Mouse (Mus musculus) CD4-positive, CD25-positive, alpha-beta regulatory T cell, adult 4 months (primary cell): Measurements from ENCODE around the gene Sema4b. TPM values are rescaled to one million over a fixed set of nuclear protein-coding genes. Genes with fewer than 3 reads are reported as not detected.

Experiments used
- ATAC-seq: one replicate; pipeline ENCODE4 v1.8.0; 2017
- polyA plus RNA-seq, 2 experiments: library from polyadenylated mRNA; unstranded; fragments of 100-300 nt; shearing (Covaris generic); gene quantifications; one replicate each; pipeline ENCODE4 v1.2.1; 2017

The Sema4b gene
- polyA plus RNA-seq, 2 experiments from 2014 or later: 19.2 to 26.0 TPM

DNA sequence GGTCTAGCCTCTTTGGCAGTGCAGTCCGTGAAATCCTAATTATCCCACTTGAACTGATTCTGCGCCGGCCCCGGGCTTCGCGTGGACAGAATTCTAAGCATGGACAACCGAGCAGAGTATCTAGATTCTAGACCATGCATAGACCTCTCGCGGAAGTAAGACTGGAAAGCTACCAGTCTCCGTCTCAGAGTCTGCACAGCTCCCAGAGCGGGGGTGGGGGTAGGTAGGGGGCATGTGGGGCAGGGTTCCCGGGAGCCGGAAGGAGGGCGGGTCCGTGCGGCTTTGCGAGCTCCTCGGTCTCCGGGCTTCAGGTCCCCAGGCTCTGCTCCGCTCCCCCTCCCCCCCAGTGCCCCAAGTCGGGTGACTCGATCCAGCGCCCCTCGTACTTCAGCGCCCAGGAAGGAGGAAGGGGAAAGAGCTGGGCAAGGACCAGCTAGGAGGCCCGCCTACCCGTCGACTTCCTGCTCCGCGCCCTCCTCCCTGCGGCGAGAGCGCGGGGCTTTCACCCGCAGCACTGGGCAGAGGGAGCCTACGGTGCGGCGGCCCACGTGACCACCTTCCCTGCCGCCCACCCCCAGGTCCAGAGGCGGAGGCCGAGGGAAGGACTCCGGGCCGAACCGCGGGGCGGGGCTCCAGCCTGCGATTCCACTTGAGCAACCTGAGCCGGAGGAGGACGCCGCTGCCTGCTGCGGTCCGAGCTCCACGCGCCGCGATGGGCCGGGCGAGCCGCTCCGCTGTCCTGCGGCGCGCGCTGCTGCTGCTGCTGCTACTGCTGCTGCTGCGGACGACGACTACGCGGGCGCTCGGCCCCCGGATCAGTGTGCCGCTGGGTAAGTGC lies 11.5 kb downstream of the Sema4b start:
- ATAC-seq: peak; percentile 86

DNA sequence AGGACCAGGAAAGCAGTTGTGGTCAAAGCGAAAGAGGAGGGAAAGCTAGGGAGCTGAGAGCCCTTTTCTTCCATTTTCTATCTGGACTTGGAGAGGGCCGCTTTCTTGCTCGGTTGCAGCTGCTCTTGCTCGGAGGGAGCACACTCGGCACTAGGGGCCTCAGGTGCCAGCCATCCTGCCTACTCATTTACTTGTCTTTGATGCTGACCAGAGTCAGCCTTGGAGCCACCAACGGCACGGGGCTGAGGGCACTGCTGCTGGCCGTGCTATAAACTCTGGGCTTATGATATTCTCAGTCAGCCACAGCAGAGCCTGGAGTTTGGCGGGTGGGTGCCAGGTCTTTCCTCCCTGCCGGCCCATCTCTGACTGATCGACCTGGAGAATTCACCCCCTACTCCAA lies 12.2 kb downstream of the Sema4b start:
- ATAC-seq: no peak

DNA sequence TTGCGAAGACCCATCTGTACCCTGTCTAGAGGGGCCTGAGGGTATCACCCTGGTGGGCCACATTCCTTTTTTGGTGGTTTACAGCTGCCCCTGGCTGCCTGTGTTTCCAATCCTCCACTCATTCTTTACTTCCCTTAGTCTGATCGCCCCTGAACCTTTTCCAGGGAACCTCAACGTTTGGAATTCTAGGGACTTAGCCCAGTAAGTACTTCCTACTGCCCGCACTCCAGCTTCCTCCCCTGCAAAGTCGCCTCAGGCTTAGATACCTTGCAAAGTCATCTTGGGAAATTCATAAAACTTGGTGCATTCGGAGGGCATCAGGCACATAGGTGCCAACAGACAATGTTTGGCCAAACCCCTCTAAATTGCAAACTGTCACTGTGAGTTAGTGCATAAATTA lies 12.6 kb downstream of the Sema4b start:
- ATAC-seq: no peak

DNA sequence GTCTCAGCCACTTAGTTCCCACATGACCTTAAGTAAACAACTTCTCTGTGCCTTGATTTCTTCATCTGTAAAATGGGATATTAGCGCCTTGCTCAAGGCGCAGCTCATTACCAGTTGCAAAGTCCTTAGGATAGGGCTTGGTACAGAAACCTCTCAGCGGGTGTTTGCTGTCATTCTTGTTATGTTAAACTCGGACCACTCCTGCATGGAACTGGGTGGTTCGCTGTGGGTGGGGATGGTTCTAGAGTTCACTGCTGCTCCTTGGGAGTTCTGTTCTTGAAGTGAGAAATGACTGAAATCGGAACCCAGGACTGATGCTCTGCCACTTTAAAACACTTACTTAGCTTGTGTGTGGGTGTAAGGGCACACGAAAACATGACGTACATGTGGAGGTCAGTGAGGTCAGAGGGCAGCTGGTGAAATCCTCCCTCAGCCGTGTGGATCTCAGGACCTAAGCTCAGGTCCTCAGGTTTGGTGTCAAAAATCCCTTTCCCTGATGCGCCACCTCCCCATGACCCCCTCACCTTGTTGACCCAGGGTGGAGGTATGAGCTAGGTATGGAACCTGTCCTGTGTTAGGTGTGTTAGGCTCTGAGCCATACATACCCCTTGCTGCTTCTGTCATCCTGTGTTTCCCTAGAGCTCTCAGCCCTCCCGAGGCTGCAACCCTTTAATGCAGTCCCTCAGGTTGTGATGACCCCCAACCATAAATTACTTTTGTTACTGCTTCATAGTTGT lies 13.4 kb downstream of the Sema4b start:
- no peak for ATAC-seq

DNA sequence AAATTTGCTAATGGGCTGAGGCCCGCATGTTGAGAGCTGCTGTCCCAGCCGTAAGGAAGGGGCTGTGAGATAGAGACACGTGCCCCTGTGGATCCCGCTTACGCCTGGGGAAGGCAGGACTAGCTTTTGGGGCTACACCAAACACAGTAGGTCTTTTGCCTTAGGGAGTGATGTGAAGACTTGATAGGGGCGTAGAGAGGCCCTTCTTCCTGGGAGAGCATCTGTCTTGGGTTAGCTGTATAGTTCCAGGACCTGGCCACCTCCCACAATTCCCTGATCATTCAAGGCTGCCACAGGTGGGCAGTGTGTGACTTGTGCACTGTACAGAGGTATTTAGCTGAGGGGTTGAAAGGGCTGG lies 13.9 kb downstream of the Sema4b start:
- ATAC-seq: no peak

DNA sequence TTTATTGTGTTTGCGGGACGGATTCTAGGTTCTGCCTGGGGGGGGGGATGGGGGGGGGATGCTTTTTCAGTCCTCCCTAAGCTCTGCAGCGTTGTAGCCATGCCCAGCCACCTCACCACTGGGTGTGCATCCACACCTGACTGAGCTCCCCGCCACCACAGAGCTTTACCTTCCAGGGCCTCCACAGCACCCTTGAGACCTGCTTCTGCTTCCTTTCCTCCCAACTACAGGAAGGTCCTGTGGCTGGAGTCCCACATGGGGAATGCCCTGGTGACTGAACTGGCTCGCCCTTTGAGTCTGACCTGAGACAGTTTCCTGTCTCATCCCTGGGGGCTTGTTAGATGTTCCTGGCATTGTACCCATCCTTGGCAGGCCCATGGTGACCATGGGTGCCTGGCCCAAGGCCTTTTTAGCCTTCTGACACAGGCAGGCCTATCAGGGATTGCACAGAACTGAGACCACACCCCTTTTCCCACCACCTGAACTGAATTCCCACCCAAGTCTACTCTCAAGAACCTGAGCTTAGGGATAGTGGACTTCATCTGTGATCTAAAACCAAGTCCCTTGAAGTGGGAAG lies 14.4 kb downstream of the Sema4b start:
- ATAC-seq: no peak

DNA sequence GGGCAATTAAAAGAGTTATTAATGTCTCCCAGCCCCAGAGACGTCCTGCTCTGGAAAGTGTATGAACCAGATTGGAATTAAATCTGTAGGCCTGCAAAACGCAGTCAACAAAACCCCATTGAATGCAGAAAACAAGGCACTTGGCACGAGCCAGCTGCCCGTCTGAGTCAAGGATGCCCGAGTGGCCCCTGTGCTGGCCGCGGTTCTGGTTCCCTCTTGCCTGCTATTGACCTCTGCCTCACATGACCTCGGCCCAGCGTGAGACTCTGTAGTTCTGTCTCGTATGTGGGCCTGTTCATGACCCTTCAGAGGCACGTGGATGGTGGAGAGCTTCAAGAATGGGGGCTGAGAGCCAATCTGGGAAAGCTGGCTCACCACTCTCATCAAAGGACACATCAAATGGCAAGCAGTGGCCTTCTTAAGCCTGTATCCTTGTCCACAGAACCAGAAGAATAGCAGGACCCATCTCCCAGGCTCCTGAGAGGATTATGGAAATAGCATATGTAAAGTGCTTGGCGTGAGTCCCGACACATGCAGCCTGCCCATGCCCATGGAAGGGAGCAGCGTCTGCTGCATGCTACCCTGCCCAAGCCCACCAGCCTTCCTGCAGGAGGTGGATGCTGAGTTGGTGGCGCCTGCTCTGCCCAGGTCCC lies 15.4 kb downstream of the Sema4b start:
- no peak for ATAC-seq

DNA sequence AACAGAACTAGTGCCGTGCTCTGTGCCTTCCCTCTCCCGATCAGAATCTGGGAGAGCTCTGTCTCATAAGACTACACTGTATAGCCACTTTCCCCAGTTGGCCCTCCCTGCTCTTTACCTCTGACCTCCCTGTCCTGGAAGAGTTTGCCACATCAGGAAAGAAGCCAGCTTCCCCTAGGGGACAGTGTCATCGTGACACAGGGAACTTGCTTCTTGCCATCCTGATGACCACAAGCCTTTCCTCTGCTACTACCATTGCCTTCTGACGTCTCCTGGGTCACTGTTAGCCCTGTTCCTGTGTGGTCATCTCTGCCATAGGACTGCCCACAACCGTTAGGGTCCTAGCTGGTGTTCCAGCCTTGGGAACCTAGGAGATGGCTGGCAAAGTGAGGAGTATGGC lies 16.3 kb downstream of the Sema4b start:
- no peak for ATAC-seq

DNA sequence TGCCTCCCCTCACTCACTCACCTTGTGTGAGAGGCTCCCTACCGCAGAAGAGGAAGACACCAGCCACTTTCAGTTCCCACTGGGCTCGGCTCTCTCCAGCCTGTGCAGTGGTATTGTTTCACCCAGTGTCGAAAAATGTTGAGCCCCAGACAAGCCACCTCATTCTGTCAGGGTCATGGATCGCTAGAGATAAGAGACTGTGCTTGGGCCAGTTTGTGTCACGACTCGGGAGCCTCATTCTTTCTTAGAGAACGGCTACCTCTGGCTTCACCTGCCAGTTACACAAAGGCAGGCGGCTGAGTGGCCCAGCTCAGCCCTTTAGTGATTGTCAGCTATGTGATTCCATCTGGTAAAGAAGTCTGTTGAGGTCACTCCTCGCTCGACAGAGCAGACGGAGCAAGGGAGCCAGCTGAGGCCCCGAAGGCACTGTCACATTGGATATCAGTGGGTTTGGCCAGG lies 17.0 kb downstream of the Sema4b start:
- ATAC-seq: no peak

DNA sequence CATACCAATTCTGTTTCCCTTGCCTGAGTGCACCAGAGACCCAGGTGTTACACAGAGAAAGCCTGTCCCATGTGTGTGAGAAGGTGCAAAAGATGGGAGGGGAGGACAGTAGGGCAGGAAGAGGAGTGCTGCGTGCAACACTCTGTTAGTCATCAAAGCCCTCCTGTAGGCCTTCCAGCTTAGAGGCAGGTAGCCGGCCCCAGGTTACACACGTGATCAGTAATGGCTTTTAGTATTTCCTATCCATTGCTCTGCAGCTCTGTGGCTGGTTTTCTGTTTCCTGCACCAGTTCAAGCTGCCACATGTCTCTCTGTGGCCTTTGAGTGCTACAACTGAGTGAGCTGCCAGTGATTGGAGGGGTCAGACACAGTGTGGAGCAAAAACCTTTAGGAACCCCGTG lies 17.7 kb downstream of the Sema4b start:
- ATAC-seq: peak; percentile 83

DNA sequence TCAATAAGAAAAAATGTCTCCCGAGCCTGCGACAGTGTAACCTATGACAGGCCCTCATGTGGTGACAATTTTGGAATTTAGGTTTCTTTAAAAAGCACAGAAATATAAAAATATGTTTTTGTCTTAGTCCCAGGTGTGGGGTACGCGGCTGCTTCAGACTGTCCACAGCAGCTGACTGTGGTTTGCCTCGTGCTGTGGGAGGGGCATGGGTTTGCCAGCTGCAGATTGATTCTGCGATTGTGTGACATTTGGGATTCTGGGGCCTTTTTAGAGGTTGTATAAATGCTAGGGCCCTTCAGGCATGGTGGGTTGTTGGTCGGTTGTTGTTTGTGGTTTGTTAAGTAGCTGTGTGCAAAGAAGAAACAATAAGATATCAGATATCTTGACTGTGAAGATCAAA lies 18.3 kb downstream of the Sema4b start:
- no peak for ATAC-seq

DNA sequence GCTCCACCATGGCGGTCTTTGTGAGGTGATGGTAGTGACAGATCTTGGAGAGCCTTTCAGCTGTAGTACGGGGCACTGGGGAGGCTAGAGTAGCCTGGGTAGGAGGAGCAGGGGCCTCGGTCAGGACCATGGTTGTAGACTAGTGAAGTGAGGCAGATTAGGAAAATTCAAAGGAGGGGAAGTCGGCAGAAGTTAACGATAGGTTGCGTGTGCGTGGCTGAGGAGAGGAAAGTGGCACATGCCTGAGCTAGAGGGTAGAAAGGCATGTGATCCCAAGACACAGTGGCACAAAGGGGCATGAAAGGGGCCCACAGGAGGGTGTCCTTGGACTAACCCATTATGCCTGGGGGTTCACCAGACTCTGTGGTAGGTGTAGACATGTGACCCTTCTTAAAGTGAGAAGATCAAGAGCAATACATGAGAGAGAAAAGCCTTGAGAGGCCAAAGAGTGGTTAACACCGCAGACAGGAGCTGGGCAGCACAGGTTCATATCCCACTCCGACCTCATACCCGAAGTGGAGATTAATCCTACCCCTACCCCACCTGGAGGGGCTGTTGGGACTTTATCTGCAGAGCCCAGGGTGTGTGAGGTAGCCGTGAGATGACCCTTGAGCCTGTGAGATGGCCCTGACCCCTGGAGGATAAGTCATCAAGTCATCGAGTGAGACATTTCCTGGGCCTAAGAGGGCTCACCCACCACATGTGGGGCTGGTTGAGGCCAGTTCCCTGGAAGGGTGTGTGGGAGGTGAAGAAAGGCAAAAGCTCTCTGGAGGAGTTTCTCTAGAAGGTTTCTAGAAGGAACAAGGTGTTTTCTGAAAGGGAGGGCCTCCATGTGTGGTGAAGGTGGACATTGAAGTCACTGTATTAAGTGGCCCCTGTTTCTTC lies 19.3 kb downstream of the Sema4b start:
- no peak for ATAC-seq

DNA sequence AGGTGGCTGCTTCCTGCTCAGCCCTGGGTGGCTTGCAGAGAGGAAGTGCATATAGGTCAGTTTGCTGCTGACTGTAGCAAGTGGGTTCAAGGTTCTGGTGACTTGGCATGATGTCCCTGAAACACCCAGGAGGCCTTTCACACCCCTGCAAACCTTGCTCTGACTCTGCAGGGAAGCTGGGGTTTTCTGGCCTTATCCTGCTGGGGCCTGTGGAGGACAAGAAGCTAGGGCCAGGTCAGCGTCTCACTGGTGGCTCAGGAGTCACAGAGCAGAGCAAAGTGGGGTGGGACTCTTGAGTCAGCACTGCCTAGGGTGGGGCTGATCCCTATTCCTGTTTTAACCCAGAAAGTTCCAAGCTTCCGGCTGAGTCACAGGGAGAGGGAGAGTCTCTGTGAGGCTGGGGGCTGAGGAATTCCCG lies 20.7 kb downstream of the Sema4b start:
- no peak for ATAC-seq

DNA sequence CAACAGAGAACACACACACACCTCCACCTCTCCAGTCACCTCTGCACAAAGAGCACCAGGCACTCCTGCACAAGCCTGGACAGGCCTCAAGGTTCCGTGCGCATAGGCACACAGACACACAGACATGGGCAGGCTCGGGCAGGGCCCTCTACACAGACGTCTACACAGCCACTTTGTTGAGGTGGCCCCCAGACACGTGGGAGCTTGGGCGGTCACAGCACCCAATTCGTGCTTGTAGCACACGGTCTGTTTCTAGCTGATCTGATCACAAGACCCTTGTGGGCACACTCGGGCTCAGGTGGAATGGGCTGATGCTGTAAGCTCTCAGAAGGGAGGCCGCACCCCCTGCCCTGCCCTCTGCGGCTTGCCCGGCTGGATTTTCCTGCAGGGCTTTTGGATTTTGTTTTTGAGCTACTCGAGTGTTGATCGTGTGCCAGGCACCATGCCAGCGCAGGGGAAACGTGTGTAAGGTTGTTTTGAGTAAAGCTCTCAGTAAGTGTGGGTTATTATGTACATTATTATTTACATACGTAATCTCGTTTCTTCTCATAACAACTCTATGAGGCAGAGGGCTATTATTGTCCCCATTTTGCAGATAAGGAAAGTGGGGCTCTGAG lies 21.5 kb downstream of the Sema4b start:
- ATAC-seq: no peak

DNA sequence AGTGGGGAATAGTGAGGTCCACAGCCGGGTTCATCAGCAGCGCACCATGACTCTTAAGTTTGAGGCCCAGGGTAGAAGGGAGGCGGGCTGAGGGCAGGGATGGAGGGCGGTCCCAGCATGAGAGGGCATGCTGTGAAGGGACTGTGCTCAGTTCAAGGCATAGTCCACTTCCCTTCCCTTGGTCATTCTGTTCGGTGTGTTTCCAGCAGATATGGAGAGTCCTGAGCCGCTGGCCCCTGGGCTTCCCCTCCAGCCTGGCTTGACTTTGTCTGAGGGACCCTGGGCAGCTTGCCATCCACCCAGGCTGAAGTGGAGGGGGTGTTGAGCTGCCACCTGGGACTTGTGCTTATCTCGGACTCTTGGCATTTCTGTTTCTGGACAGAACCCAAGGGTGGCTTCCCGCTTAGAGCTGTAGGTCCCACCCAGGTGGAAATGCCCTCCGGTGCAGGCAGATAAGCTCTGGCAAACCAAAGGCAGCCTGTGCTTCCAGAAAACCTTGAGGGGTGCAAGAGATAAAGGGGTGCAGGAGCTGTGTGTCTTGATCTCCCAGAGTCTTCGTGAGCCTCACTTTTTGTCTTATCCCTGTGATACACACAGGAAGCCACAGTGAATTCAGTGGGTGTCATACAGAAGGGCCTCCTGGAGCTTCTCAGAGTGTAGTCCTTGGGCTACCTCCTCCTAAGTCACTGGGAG lies 22.2 kb downstream of the Sema4b start:
- no peak for ATAC-seq

DNA sequence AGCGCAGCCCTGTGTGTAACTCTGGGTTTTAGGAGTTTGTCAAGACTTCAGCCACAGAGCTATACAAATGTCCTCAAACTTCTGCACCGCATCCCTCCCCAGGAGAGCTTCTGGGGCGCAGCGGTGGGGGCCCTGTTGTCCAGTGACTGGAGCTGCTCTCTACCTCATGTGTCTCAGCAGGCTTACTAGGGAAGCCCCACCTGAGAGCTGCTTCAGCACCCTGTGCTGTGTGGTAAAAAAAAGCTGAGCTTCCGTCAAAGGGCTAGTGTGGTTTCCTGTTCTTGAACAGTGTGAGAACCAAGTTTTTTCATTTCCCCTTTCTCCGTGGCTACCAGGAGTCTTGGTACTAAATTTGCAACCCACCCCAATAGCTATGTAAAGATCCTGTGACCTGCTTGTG lies 23.0 kb downstream of the Sema4b start:
- ATAC-seq: peak; percentile 88

DNA sequence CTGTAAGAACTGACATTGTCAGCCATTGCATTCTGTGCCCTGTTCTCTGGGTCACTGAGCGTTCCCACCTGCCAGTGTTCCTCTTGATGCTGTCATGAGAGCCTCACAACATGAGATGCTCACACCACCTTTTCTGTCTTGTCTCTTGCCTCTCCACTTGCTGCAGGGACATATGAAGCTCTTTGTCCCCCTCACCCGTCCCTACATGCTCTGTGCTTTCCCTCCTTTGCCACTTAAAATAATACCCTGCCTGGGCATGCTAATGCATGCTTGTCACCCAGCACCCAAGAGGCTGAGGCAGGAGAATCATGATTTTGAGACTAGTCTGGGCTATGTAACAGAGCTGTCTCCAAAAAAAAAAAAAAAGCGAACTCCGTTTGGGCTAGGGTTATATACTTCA lies 24.3 kb downstream of the Sema4b start:
- ATAC-seq: no peak

DNA sequence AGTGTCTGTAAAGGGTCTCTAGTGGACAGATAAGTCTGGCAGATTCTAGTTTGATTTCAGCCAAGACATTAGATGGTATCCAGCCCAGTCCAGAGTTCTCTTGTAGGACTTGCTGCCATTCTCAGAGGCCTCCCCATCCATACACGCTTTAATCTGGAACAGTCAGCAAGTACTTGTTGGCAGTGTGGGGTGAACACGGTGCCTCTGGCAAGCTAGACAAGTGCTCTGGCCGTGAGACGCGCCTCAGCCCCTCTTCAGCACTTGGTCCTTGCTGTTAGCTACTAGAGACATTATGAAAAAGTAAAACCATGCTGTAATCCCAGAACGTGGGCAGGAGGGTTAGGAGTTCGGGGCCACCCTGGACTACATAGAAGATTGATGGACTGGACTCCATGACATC lies 27.0 kb downstream of the Sema4b start:
- no peak for ATAC-seq

DNA sequence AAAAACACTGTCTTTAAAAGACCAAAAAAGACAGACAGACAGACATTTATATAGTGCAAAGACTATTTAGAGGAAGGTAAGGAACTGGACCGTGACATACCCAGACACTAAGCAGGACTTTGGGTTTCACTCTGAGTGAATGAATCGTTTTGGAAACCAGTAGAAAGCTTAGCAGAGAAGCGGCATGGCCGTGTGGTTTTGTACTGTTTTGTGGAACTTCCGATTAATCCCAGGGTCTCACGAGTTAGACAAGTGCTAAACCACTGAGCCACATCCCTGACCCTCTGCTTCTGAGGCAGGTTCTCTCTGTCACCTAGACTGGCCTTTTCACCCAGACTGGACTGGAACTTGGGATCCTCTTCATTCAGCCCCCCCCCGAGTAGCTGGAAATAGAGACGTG lies 27.8 kb downstream of the Sema4b start:
- no peak for ATAC-seq

DNA sequence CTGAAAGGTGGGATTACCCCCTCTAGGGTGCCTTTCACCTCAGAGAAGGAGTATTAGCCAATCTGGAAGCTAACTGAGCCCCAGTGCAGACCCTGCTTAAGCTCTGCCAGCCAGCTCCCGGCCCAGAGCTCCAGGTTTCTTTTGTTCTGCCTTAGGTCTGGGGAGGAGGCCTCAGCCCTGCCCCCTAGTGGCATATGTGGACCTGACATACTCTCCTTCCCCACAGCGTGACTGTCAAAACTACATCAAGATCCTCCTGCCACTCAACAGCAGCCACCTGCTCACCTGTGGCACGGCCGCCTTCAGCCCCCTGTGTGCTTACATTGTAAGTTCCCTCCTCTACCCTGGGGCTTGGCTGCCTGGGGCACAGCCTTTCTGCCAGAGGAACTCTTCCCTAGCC lies 28.8 kb downstream of the Sema4b start:
- peak; percentile 89 for ATAC-seq

DNA sequence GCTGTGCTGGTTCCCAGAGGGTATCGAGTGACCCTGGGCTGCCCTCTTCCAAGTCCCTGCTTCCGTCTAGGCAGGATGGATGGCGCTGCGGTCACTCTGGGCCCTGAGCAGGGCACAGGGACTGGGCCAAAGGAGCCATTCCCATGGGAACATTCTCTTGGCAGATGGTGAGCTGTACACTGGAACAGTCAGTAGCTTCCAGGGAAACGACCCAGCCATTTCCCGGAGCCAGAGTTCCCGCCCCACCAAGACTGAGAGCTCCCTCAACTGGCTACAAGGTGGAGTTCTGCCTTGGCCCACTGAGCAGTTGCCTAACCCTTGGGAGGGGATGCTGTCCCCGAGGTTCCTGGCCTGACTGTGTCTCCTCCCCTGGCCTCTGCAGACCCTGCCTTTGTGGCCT lies 29.9 kb downstream of the Sema4b start:
- ATAC-seq: no peak
